Mouse (Mus musculus) spleen, postnatal 4 days (tissue): ENCODE measurements around the gene Inafm2.
A peak's percentile ranks its signal among the peaks of the same experiment; 100 is the strongest.

ENCODE experiments used
- DNase-seq, 2 experiments: peaks; one replicate each; pipeline ENCODE4 v3.0.0; 2022; ENCODE audit warnings: low spot score in 2 of 2

Gene Inafm2

GRCm38 (mm10) chr2:118782303-118782702 lies 36.7 kb downstream of the Inafm2 start:
- DNase-seq = no peak

- no peak for DNase-seq
Observed at GRCm38 (mm10) chr2:118783093-118783492, 37.5 kb downstream of the Inafm2 start.

- DNase-seq = no peak
Observed at GRCm38 (mm10) chr2:118783663-118784062, 38.1 kb downstream of the Inafm2 start.

GRCm38 (mm10) chr2:118786525-118786924 lies 41.0 kb downstream of the Inafm2 start:
- no peak for DNase-seq

- DNase-seq = no peak
Observed at GRCm38 (mm10) chr2:118789501-118789900, 43.9 kb downstream of the Inafm2 start.

- DNase-seq = no peak
Observed at GRCm38 (mm10) chr2:118790221-118790550, 44.6 kb downstream of the Inafm2 start.

- DNase-seq = peak; percentile 57 to 80
Observed at GRCm38 (mm10) chr2:118790551-118791525, 45.3 kb downstream of the Inafm2 start.

- no peak for DNase-seq
Observed at GRCm38 (mm10) chr2:118791591-118792258, 46.2 kb downstream of the Inafm2 start.

GRCm38 (mm10) chr2:118792259-118792613 lies 46.7 kb downstream of the Inafm2 start:
- DNase-seq = no peak

- DNase-seq = no peak
Observed at GRCm38 (mm10) chr2:118793636-118794035, 48.1 kb downstream of the Inafm2 start.
